Mouse (Mus musculus) regulatory T cell (primary cell): ENCODE data around the gene Nab1.

Experiments
- in situ Hi-C: fragments of 300-600 bp; cut with MboI, MseI; formaldehyde crosslinking; loops from one replicate; pipeline ENCODE4 v1.15.1; 2025; ENCODE audit warnings: high pct_unique_total_duplicates

Nab1 gene

GRCm38 (mm10) chr1:52474291-52474690 lies 26.2 kb downstream of the Nab1 start:
- in situ Hi-C loops = no loop called here

GRCm38 (mm10) chr1:52470811-52471489 lies 29.5 kb downstream of the Nab1 start:
- in situ Hi-C loops = no loop called here

- in situ Hi-C loops = no loop called here
Measured at GRCm38 (mm10) chr1:52470326-52470725, 30.2 kb downstream of the Nab1 start.

GRCm38 (mm10) chr1:52466518-52467120 lies 33.9 kb downstream of the Nab1 start:
- in situ Hi-C loops = no loop called here

GRCm38 (mm10) chr1:52465830-52466229 lies 34.6 kb downstream of the Nab1 start:
- in situ Hi-C loops = no loop called here

- in situ Hi-C loops = no loop called here
Measured at GRCm38 (mm10) chr1:52465264-52465663, 35.2 kb downstream of the Nab1 start.

- in situ Hi-C loops = no loop called here
Measured at GRCm38 (mm10) chr1:52463305-52463704, 37.2 kb downstream of the Nab1 start.

GRCm38 (mm10) chr1:52456571-52456970 lies 43.9 kb downstream of the Nab1 start:
- in situ Hi-C loops = loop anchor here (10.0 kb wide), 1 partner anchor 858 kb away; the partner anchor contains the start of gene Osgepl1

GRCm38 (mm10) chr1:52454509-52455001 lies 45.9 kb downstream of the Nab1 start:
- in situ Hi-C loops = loop anchor here (5.0 to 10.0 kb wide), 2 partner anchors 82 to 860 kb away; partner anchors contain the start of gene Osgepl1

- in situ Hi-C loops = loop anchor here (5.0 to 10.0 kb wide), 2 partner anchors 79 to 863 kb away; partner anchors contain the start of gene Osgepl1
Measured at GRCm38 (mm10) chr1:52451360-52451759, 49.1 kb downstream of the Nab1 start.

- in situ Hi-C loops = loop anchor here (5.0 kb wide), 1 partner anchor 106 kb away; no protein-coding TSS in a partner anchor
Measured at GRCm38 (mm10) chr1:52435856-52436255, 64.6 kb downstream of the Nab1 start.

- in situ Hi-C loops = no loop called here
Measured at GRCm38 (mm10) chr1:52434085-52434484, 66.4 kb downstream of the Nab1 start.

GRCm38 (mm10) chr1:52431806-52432205 lies 68.7 kb downstream of the Nab1 start:
- in situ Hi-C loops = no loop called here

GRCm38 (mm10) chr1:52430606-52431005 lies 69.9 kb downstream of the Nab1 start:
- in situ Hi-C loops = no loop called here

GRCm38 (mm10) chr1:52430116-52430515 lies 70.4 kb downstream of the Nab1 start:
- in situ Hi-C loops = no loop called here

GRCm38 (mm10) chr1:52427841-52428464 lies 72.5 kb downstream of the Nab1 start:
- in situ Hi-C loops = no loop called here

- in situ Hi-C loops = no loop called here
Measured at GRCm38 (mm10) chr1:52423846-52424245, 76.6 kb downstream of the Nab1 start.

- in situ Hi-C loops = no loop called here
Measured at GRCm38 (mm10) chr1:52423057-52423456, 77.4 kb downstream of the Nab1 start.

GRCm38 (mm10) chr1:52422137-52422536 lies 78.3 kb downstream of the Nab1 start:
- in situ Hi-C loops = no loop called here

GRCm38 (mm10) chr1:52421623-52422022 lies 78.9 kb downstream of the Nab1 start:
- in situ Hi-C loops = no loop called here

- in situ Hi-C loops = no loop called here
Measured at GRCm38 (mm10) chr1:52419088-52419819, 81.2 kb downstream of the Nab1 start.
